Mouse (Mus musculus): ENCODE results near the gene Card10.

Gene Card10

GRCm38 (mm10) chr15:78778077-78778870 is 24.6 kb downstream of the Card10 start:
- DNase-seq (ENCODE audit: extremely low read depth, low read depth, low spot score), result no peak

GRCm38 (mm10) chr15:78773290-78773729 is 29.5 kb downstream of the Card10 start, which contains the start of gene Mfng:
TSS of gene Mfng (minus strand) at chr15:78773475.
- no peak for DNase-seq (ENCODE audit: extremely low read depth, low read depth, low spot score)

- DNase-seq (ENCODE audit: extremely low read depth, low read depth, low spot score), result no peak
Measured at GRCm38 (mm10) chr15:78772856-78773255, 30.0 kb downstream of the Card10 start.

- DNase-seq (ENCODE audit: extremely low read depth, low read depth, low spot score), result no peak
Measured at GRCm38 (mm10) chr15:78772368-78772763, 30.5 kb downstream of the Card10 start.

- no peak for DNase-seq (ENCODE audit: extremely low read depth, low read depth, low spot score)
Measured at GRCm38 (mm10) chr15:78771531-78772367, 31.1 kb downstream of the Card10 start.

GRCm38 (mm10) chr15:78770983-78771355 is 31.9 kb downstream of the Card10 start:
- DNase-seq (ENCODE audit: extremely low read depth, low read depth, low spot score), result no peak

- no peak for DNase-seq (ENCODE audit: extremely low read depth, low read depth, low spot score)
Measured at GRCm38 (mm10) chr15:78770234-78770982, 32.4 kb downstream of the Card10 start.

- DNase-seq (ENCODE audit: extremely low read depth, low read depth, low spot score), result no peak
Measured at GRCm38 (mm10) chr15:78769064-78769463, 33.8 kb downstream of the Card10 start.

GRCm38 (mm10) chr15:78763704-78764103 is 39.1 kb downstream of the Card10 start:
- peak; percentile 33 for DNase-seq (ENCODE audit: extremely low read depth, low read depth, low spot score)

- DNase-seq (ENCODE audit: extremely low read depth, low read depth, low spot score), result no peak
Measured at GRCm38 (mm10) chr15:78763210-78763609, 39.6 kb downstream of the Card10 start.

GRCm38 (mm10) chr15:78761112-78761511 is 41.7 kb downstream of the Card10 start:
- no peak for DNase-seq (ENCODE audit: extremely low read depth, low read depth, low spot score)

GRCm38 (mm10) chr15:78758132-78758531 is 44.7 kb downstream of the Card10 start:
- DNase-seq (ENCODE audit: extremely low read depth, low read depth, low spot score), result no peak

GRCm38 (mm10) chr15:78755966-78756725 is 46.7 kb downstream of the Card10 start:
- no peak for DNase-seq (ENCODE audit: extremely low read depth, low read depth, low spot score)

GRCm38 (mm10) chr15:78755226-78755625 is 47.6 kb downstream of the Card10 start:
- no peak for DNase-seq (ENCODE audit: extremely low read depth, low read depth, low spot score)

- DNase-seq (ENCODE audit: extremely low read depth, low read depth, low spot score), result no peak
Measured at GRCm38 (mm10) chr15:78754144-78754543, 48.7 kb downstream of the Card10 start.

GRCm38 (mm10) chr15:78752991-78753390 is 49.9 kb downstream of the Card10 start:
- no peak for DNase-seq (ENCODE audit: extremely low read depth, low read depth, low spot score)

GRCm38 (mm10) chr15:78750608-78751350 is 52.1 kb downstream of the Card10 start:
- DNase-seq (ENCODE audit: extremely low read depth, low read depth, low spot score), result no peak

- DNase-seq (ENCODE audit: extremely low read depth, low read depth, low spot score), result no peak
Measured at GRCm38 (mm10) chr15:78749855-78750254, 53.0 kb downstream of the Card10 start.

GRCm38 (mm10) chr15:78744206-78744605 is 58.6 kb downstream of the Card10 start:
- DNase-seq (ENCODE audit: extremely low read depth, low read depth, low spot score), result no peak

- no peak for DNase-seq (ENCODE audit: extremely low read depth, low read depth, low spot score)
Measured at GRCm38 (mm10) chr15:78742831-78743230, 60.0 kb downstream of the Card10 start.
